Mouse (Mus musculus) liver, embryonic 15.5 days (tissue): ENCODE data around the gene 1700025G04Rik. TPM values are rescaled to one million over a fixed set of nuclear protein-coding genes. Genes with fewer than 3 reads are reported as not detected.

ENCODE experiments used
- ATAC-seq: fragments of 200-750 bp; cut with Nextera tagmentation; 2 replicates; pipeline ENCODE4 v1.8.0; 2017; ENCODE audit warnings: moderate number of reproducible peaks, mild to moderate bottlenecking, moderate library complexity; ENCODE audit not compliant: insufficient read depth
- H3K27ac ChIP-seq: fragments of 300-500 bp; sonication (generic); replicated peaks from 2 replicates; pipeline ENCODE4 v1.5.1; 2015; ENCODE audit warnings: mild to moderate bottlenecking, inconsistent platforms
- H3K27me3 ChIP-seq: fragments of 300-500 bp; sonication (generic); 2 replicates; pipeline ENCODE4 v1.6.1; 2015; ENCODE audit warnings: mild to moderate bottlenecking, inconsistent platforms
- H3K36me3 ChIP-seq: fragments of 300-500 bp; sonication (generic); replicated peaks from 2 replicates; pipeline ENCODE4 v1.6.1; 2015; ENCODE audit warnings: moderate library complexity, mild to moderate bottlenecking, inconsistent platforms
- H3K4me1 ChIP-seq: fragments of 300-500 bp; sonication (generic); replicated peaks from 2 replicates; pipeline ENCODE4 v1.6.1; 2015; ENCODE audit warnings: inconsistent platforms
- H3K4me2 ChIP-seq: fragments of 300-500 bp; sonication (generic); 2 replicates; pipeline ENCODE4 v1.6.1; 2015; ENCODE audit warnings: moderate library complexity, mild to moderate bottlenecking, inconsistent platforms
- H3K4me3 ChIP-seq: fragments of 300-500 bp; sonication (generic); replicated peaks from 2 replicates; pipeline ENCODE4 v1.5.1; 2015; ENCODE audit warnings: mild to moderate bottlenecking, inconsistent platforms
- H3K9ac ChIP-seq: fragments of 300-500 bp; sonication (generic); 2 replicates; pipeline ENCODE4 v1.6.1; 2015; ENCODE audit warnings: moderate library complexity, mild to moderate bottlenecking, inconsistent platforms
- H3K9me3 ChIP-seq: fragments of 300-500 bp; sonication (generic); replicated peaks from 2 replicates; pipeline ENCODE4 v1.6.1; 2016; ENCODE audit warnings: inconsistent platforms
- WGBS: fragments of 180-500 bp; shearing (Covaris S2); methylation state at CpG from one replicate; pipeline ENCODE4 v1.1.7; 2015; ENCODE audit warnings: mixed read lengths; ENCODE audit not compliant: insufficient replicate concordance; 5-methylcytosine and 5-hydroxymethylcytosine counted together
- polyA plus RNA-seq: library from polyadenylated mRNA; unstranded; fragments of >200 nt; fragmentation: Nextera tagmentation; extraction: Ambion mirVana; gene quantifications from 2 replicates; pipeline ENCODE4 v1.2.1, GENCODE M21; 2015

1700025G04Rik gene
- polyA plus RNA-seq, 1 experiment from 2014 or later = 2.3 TPM

- no peak overlapping the region for H3K4me3 ChIP-seq
- H3K27ac ChIP-seq = no peak overlapping the region
- no peak overlapping the region for H3K4me2 ChIP-seq
- WGBS = 70% methylated on average over 4 of the region's 4 CpGs
- H3K27me3 ChIP-seq = no peaks in the 10 kb centered on the region
- no peaks in the 10 kb centered on the region for H3K4me1 ChIP-seq
- ATAC-seq = no peak
- H3K9me3 ChIP-seq = no peaks in the 10 kb centered on the region
- H3K9ac ChIP-seq = no peak overlapping the region
- no peaks in the 10 kb centered on the region for H3K36me3 ChIP-seq
These were observed 98.4 kb downstream of the 1700025G04Rik start for GRCm38 (mm10) chr1:151991505-151991904.

GRCm38 (mm10) chr1:151990615-151991014 lies 99.3 kb downstream of the 1700025G04Rik start:
- ATAC-seq = no peak
- 58% methylated on average over 4 of the region's 4 CpGs for WGBS
- Histone ChIP-seq H3K36me3 (no peaks in the 10 kb centered on the region), H3K4me3 (no peak overlapping the region), H3K27ac (no peak overlapping the region), H3K4me1 (no peaks in the 10 kb centered on the region), H3K9me3 (no peaks in the 10 kb centered on the region), H3K9ac (no peak overlapping the region), H3K4me2 (no peak overlapping the region), H3K27me3 (no peaks in the 10 kb centered on the region)

GRCm38 (mm10) chr1:151988713-151989112 lies 101.2 kb downstream of the 1700025G04Rik start:
- Histone ChIP-seq H3K4me1 (no peaks in the 10 kb centered on the region), H3K9me3 (no peaks in the 10 kb centered on the region), H3K27me3 (no peaks in the 10 kb centered on the region), H3K27ac (no peak overlapping the region), H3K9ac (no peak overlapping the region), H3K4me3 (no peak overlapping the region), H3K36me3 (no peaks in the 10 kb centered on the region), H3K4me2 (no peak overlapping the region)
- WGBS = 59% methylated on average over 7 of the region's 7 CpGs
- no peak for ATAC-seq

GRCm38 (mm10) chr1:151988066-151988465 lies 101.9 kb downstream of the 1700025G04Rik start:
- H3K27me3 ChIP-seq = no peaks in the 10 kb centered on the region
- no peak for ATAC-seq
- H3K9me3 ChIP-seq = no peaks in the 10 kb centered on the region
- 68% methylated on average over 8 of the region's 8 CpGs for WGBS
- no peaks in the 10 kb centered on the region for H3K4me1 ChIP-seq
- no peak overlapping the region for H3K9ac ChIP-seq
- no peak overlapping the region for H3K27ac ChIP-seq
- no peaks in the 10 kb centered on the region for H3K36me3 ChIP-seq
- no peak overlapping the region for H3K4me2 ChIP-seq
- no peak overlapping the region for H3K4me3 ChIP-seq

- WGBS = 68% methylated on average over 11 of the region's 11 CpGs
- no peak for ATAC-seq
- no peak overlapping the region for H3K27ac ChIP-seq
These were observed 103.7 kb downstream of the 1700025G04Rik start for GRCm38 (mm10) chr1:151986024-151986778.

GRCm38 (mm10) chr1:151985056-151985455 lies 104.9 kb downstream of the 1700025G04Rik start:
- WGBS = 48% methylated on average over 1 of the region's 1 CpGs
- Histone ChIP-seq H3K4me3 (no peak overlapping the region), H3K36me3 (no peaks in the 10 kb centered on the region), H3K9ac (no peak overlapping the region), H3K4me1 (no peaks in the 10 kb centered on the region), H3K9me3 (no peaks in the 10 kb centered on the region), H3K27me3 (no peaks in the 10 kb centered on the region), H3K27ac (no peak overlapping the region), H3K4me2 (no peak overlapping the region)
- ATAC-seq = no peak

More at GRCm38 (mm10) chr1:151986024-151986778, 103.7 kb downstream of the 1700025G04Rik start:
- H3K9ac ChIP-seq = no peak overlapping the region
- no peak overlapping the region for H3K4me2 ChIP-seq
- no peak overlapping the region for H3K4me3 ChIP-seq
- no peaks in the 10 kb centered on the region for H3K9me3 ChIP-seq
- H3K36me3 ChIP-seq = no peaks in the 10 kb centered on the region
- no peaks in the 10 kb centered on the region for H3K27me3 ChIP-seq
- H3K4me1 ChIP-seq = no peaks in the 10 kb centered on the region

GRCm38 (mm10) chr1:151983991-151984390 lies 105.9 kb downstream of the 1700025G04Rik start:
- Histone ChIP-seq H3K4me3 (no peak overlapping the region), H3K27ac (no peak overlapping the region), H3K36me3 (no peaks in the 10 kb centered on the region), H3K27me3 (no peaks in the 10 kb centered on the region), H3K9ac (no peak overlapping the region), H3K4me1 (no peaks in the 10 kb centered on the region), H3K4me2 (no peak overlapping the region), H3K9me3 (no peaks in the 10 kb centered on the region)
- WGBS = 45% methylated on average over 4 of the region's 4 CpGs
- no peak for ATAC-seq

- Histone ChIP-seq H3K27me3 (no peaks in the 10 kb centered on the region), H3K4me2 (no peak overlapping the region), H3K9ac (no peak overlapping the region), H3K36me3 (no peaks in the 10 kb centered on the region), H3K9me3 (no peaks in the 10 kb centered on the region), H3K4me3 (no peak overlapping the region), H3K27ac (no peak overlapping the region), H3K4me1 (no peaks in the 10 kb centered on the region)
- no peak for ATAC-seq
- WGBS = 33% methylated on average over 7 of the region's 7 CpGs
These were observed 109.4 kb downstream of the 1700025G04Rik start for GRCm38 (mm10) chr1:151980498-151980897.

GRCm38 (mm10) chr1:151979803-151980456 lies 110.0 kb downstream of the 1700025G04Rik start:
- no peak overlapping the region for H3K9ac ChIP-seq
- no peaks in the 10 kb centered on the region for H3K4me1 ChIP-seq
- H3K4me2 ChIP-seq = no peak overlapping the region
- no peak overlapping the region for H3K4me3 ChIP-seq
- H3K9me3 ChIP-seq = no peaks in the 10 kb centered on the region
- no peak overlapping the region for H3K27ac ChIP-seq
- H3K27me3 ChIP-seq = no peaks in the 10 kb centered on the region
- 22% methylated on average over 13 of the region's 13 CpGs for WGBS
- ATAC-seq = no peak
- H3K36me3 ChIP-seq = no peaks in the 10 kb centered on the region

GRCm38 (mm10) chr1:151978751-151979150 lies 111.2 kb downstream of the 1700025G04Rik start:
- Histone ChIP-seq H3K9me3 (no peaks in the 10 kb centered on the region), H3K27me3 (no peaks in the 10 kb centered on the region), H3K4me1 (no peaks in the 10 kb centered on the region), H3K4me2 (no peak overlapping the region), H3K27ac (no peak overlapping the region), H3K4me3 (no peak overlapping the region), H3K36me3 (no peaks in the 10 kb centered on the region), H3K9ac (no peak overlapping the region)
- ATAC-seq = no peak
- WGBS = 73% methylated on average over 15 of the region's 15 CpGs

GRCm38 (mm10) chr1:151977596-151977995 lies 112.3 kb downstream of the 1700025G04Rik start:
- H3K9ac ChIP-seq = no peak overlapping the region
- no peak overlapping the region for H3K4me3 ChIP-seq
- H3K9me3 ChIP-seq = no peaks in the 10 kb centered on the region
- no peak overlapping the region for H3K27ac ChIP-seq
- no peaks in the 10 kb centered on the region for H3K27me3 ChIP-seq
- 64% methylated on average over 5 of the region's 5 CpGs for WGBS
- H3K4me2 ChIP-seq = no peak overlapping the region
- no peaks in the 10 kb centered on the region for H3K4me1 ChIP-seq
- no peaks in the 10 kb centered on the region for H3K36me3 ChIP-seq
- no peak for ATAC-seq
